Mouse (Mus musculus) heart, postnatal 36 days (tissue): ENCODE results near the gene Rab6a. TPM values are rescaled to one million over a fixed set of nuclear protein-coding genes. Genes with fewer than 3 reads are reported as not detected.

Experiments used
- DNase-seq, 2 experiments: peaks; one replicate each; pipeline ENCODE4 v3.0.0; 2021 to 2022
- intact Hi-C: fragments of 180-260 bp; cut with DNase I; formaldehyde crosslinking; loops from one replicate; pipeline ENCODE4 v1.15.1; 2025
- total RNA-seq, 2 experiments: library from RNA; stranded (reverse); gene quantifications; 2 replicates each; pipeline ENCODE4 v1.2.3; 2021

Gene Rab6a
- total RNA-seq, 2 experiments from 2014 or later: 65.6 to 68.0 TPM

- DNase-seq: no peak
- intact Hi-C loops: no loop called here
Observed at GRCm38 (mm10) chr7:100678052-100678451, 70.8 kb downstream of the Rab6a start.

DNA sequence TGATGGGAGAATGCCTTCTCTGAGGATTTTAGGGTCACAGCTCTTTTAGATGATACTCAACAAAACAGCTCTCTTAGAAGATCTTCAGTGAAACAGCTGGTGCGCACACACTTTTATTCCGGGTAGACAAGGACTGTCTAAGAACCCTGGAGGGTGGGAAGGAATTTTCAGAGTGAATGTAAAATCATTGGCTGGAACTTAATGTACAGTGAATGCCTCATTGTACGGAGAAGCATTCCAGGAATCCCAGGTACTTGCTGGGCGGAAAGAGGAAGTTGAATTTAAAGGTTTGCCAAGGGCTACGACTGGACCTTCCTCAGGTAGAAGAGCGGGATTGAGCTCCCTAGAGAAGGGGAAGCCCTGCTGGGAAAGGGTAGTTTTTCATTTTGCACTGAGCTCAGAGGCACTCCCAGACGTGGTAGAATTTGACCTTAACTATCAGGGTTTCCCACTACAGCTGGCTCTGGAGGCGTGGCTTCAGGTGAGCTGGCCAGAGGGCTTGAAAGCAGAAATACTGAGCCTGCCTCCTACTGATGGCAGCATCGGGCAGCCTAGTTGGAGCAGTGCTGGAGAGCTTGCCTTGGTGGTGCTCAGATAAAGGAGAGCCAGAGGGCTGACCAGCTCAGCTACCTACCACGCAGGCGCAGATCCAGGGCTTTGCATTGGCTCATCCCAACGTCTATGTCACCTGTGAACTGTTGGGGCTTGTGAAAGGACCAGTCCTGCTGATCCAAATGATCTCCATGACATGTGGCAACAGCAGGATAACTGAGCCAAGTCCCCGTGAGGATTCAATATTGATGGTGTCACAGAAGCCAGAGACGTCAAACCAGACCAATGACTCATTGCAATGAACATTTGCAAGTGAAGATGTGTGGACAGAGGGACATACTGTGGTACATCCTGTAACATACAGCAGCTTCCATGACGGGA is 72.0 kb downstream of the Rab6a start:
- intact Hi-C loops: no loop called here
- DNase-seq: no peak

- intact Hi-C loops: loop anchor here (5.0 kb wide), 1 partner anchor 159 kb away; no protein-coding TSS in a partner anchor
- DNase-seq: no peak
Observed at GRCm38 (mm10) chr7:100681132-100681531, 73.9 kb downstream of the Rab6a start.

DNA sequence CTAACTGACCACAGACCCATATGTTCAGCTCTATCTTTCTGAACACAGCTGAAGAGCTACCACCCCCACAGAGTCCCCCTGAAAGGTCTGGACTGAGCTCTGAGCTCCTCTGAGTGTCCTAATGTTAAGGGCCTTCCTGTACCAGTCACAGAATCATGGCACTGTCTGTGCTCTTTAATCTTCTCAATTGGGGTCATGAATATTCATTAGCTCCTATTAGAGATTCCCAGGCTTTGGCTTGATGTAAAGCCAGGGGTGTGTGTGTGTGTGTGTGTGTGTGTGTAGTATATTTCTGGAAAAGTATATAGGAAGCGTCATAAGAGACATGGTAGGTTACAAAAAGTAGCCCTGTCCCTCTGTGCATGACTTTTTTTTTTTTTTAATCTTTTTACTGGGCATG is 76.0 kb downstream of the Rab6a start:
- intact Hi-C loops: loop anchor here (1.0 to 5.0 kb wide), 2 partner anchors 20 to 161 kb away; no protein-coding TSS in a partner anchor
- DNase-seq: no peak

DNA sequence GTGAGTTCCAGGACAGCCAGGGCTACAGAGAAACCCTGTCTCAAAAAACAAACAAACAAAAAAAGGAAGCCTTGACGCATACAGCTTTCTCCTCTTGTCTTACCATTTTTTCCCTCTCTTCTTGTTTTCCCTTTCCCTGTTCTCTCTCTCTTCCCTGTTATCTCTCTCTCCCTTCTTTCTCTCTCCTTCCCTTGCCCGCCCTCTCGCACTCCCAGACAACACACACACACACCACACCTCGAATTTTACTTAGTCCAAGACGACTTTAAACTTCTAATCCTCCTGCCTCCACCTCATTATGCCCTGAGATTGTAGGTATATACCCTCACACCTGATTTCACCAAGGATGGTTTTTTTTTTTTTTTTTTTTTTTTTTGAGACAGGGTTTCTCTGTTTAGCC is 76.9 kb downstream of the Rab6a start:
- intact Hi-C loops: loop anchor here (2.0 to 5.0 kb wide), 2 partner anchors 162 to 183 kb away; no protein-coding TSS in a partner anchor
- DNase-seq: no peak

DNA sequence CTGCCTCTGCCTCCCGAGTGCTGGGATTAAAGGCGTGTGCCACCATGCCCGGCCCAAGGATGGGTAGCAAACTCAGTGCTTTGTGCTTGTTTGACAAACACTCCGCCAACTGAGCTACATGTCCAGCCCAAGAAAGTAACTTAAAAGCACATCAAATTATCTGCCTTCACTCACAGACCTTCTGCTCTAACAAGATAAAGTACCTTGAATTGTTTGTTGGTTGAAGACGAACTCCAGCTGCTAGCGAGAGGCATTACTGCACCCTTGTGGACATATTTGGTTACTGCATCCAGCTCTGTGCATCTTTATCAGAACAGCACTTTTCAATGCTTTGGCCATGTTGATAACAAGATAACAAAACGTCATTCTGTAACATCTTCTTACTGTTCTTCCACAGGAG is 77.3 kb downstream of the Rab6a start:
- peak; percentile 53 to 66 for DNase-seq
- intact Hi-C loops: loop anchor here (2.0 to 5.0 kb wide), 2 partner anchors 162 to 182 kb away; no protein-coding TSS in a partner anchor

- intact Hi-C loops: loop anchor here (1.0 to 5.0 kb wide), 5 partner anchors 42 to 181 kb away; no protein-coding TSS in a partner anchor
- peak; percentile 78 to 86 for DNase-seq
Observed at GRCm38 (mm10) chr7:100685061-100686030, 78.1 kb downstream of the Rab6a start.

- no peak for DNase-seq
- intact Hi-C loops: loop anchor here (5.0 kb wide), 2 partner anchors 39 to 54 kb away; no protein-coding TSS in a partner anchor
Observed at GRCm38 (mm10) chr7:100688471-100688870, 81.3 kb downstream of the Rab6a start.

Other genes starting within 250 kb of the Rab6a start
- gene C2cd3, start 235.2 kb upstream of the Rab6a start, total RNA-seq: 1 to 10 TPM; 7.8 to 9.5 TPM
- gene Ppme1, start 235.1 kb upstream of the Rab6a start, total RNA-seq: 10 to 100 TPM; 35.6 to 37.2 TPM
- gene Ucp3, start 134.4 kb upstream of the Rab6a start, total RNA-seq: 100 to 1,000 TPM in 1 of 2 experiments, 10 to 100 TPM in 1; 72.3 to 103 TPM
- gene Ucp2, start 114.1 kb upstream of the Rab6a start, total RNA-seq: 100 to 1,000 TPM; 331 to 414 TPM
- gene Dnajb13, start 92.5 kb upstream of the Rab6a start, total RNA-seq: not detected
- gene Coa4, start 70.3 kb upstream of the Rab6a start, total RNA-seq: 10 to 100 TPM; 17.1 to 17.4 TPM
- 10 to 100 TPM; 66.3 to 73.0 TPM for gene Mrpl48, start 891 bp downstream of the Rab6a start, total RNA-seq
- 1 to 10 TPM; 2.6 to 2.7 TPM for gene Plekhb1, start 55.0 kb downstream of the Rab6a start, total RNA-seq
- gene Fam168a, start 99.2 kb downstream of the Rab6a start, total RNA-seq: 10 to 100 TPM; 38.8 to 44.7 TPM